Mouse (Mus musculus): ENCODE measurements around the gene Tagln.

The Tagln gene

GRCm38 (mm10) chr9:45952057-45952456 is 16.2 kb upstream of the Tagln start:
- in situ Hi-C loops (cut with MboI; ENCODE audit: low pct_unique_long_range_greater_than_20kb in 1 of 2, low sequenced_read_pairs in 2 of 2, unreplicated experiment in 1 of 2), result no loop called here

- in situ Hi-C loops (cut with MboI; ENCODE audit: low pct_unique_long_range_greater_than_20kb in 1 of 2, low sequenced_read_pairs in 2 of 2, unreplicated experiment in 1 of 2), result no loop called here
Observed at GRCm38 (mm10) chr9:45946872-45947183, 11.0 kb upstream of the Tagln start.

- in situ Hi-C loops (cut with MboI; ENCODE audit: low pct_unique_long_range_greater_than_20kb in 1 of 2, low sequenced_read_pairs in 2 of 2, unreplicated experiment in 1 of 2), result no loop called here
Observed at GRCm38 (mm10) chr9:45946182-45946871, 10.5 kb upstream of the Tagln start.

- in situ Hi-C loops (cut with MboI; ENCODE audit: low pct_unique_long_range_greater_than_20kb in 1 of 2, low sequenced_read_pairs in 2 of 2, unreplicated experiment in 1 of 2), result no loop called here
Observed at GRCm38 (mm10) chr9:45945721-45946120, 9.9 kb upstream of the Tagln start.

GRCm38 (mm10) chr9:45944506-45945400 is 8.9 kb upstream of the Tagln start:
- in situ Hi-C loops (cut with MboI; ENCODE audit: low pct_unique_long_range_greater_than_20kb in 1 of 2, low sequenced_read_pairs in 2 of 2, unreplicated experiment in 1 of 2), result no loop called here

- in situ Hi-C loops (cut with MboI; ENCODE audit: low pct_unique_long_range_greater_than_20kb in 1 of 2, low sequenced_read_pairs in 2 of 2, unreplicated experiment in 1 of 2), result no loop called here
Observed at GRCm38 (mm10) chr9:45943628-45944505, 8.0 kb upstream of the Tagln start.

- in situ Hi-C loops (cut with MboI; ENCODE audit: low pct_unique_long_range_greater_than_20kb in 1 of 2, low sequenced_read_pairs in 2 of 2, unreplicated experiment in 1 of 2), result no loop called here
Observed at GRCm38 (mm10) chr9:45942916-45943315, 7.1 kb upstream of the Tagln start.

GRCm38 (mm10) chr9:45942464-45942863 is 6.6 kb upstream of the Tagln start:
- in situ Hi-C loops (cut with MboI; ENCODE audit: low pct_unique_long_range_greater_than_20kb in 1 of 2, low sequenced_read_pairs in 2 of 2, unreplicated experiment in 1 of 2), result no loop called here

- in situ Hi-C loops (cut with MboI; ENCODE audit: low pct_unique_long_range_greater_than_20kb in 1 of 2, low sequenced_read_pairs in 2 of 2, unreplicated experiment in 1 of 2), result no loop called here
Observed at GRCm38 (mm10) chr9:45941329-45941888, 5.6 kb upstream of the Tagln start.

GRCm38 (mm10) chr9:45939794-45940193 is 3.9 kb upstream of the Tagln start:
- in situ Hi-C loops (cut with MboI; ENCODE audit: low pct_unique_long_range_greater_than_20kb in 1 of 2, low sequenced_read_pairs in 2 of 2, unreplicated experiment in 1 of 2), result no loop called here

GRCm38 (mm10) chr9:45938952-45939637 is 3.2 kb upstream of the Tagln start:
- in situ Hi-C loops (cut with MboI; ENCODE audit: low pct_unique_long_range_greater_than_20kb in 1 of 2, low sequenced_read_pairs in 2 of 2, unreplicated experiment in 1 of 2), result no loop called here

- in situ Hi-C loops (cut with MboI; ENCODE audit: low pct_unique_long_range_greater_than_20kb in 1 of 2, low sequenced_read_pairs in 2 of 2, unreplicated experiment in 1 of 2), result no loop called here
Observed at GRCm38 (mm10) chr9:45938088-45938487, 2.2 kb upstream of the Tagln start.

GRCm38 (mm10) chr9:45936883-45937282 is 1.0 kb upstream of the Tagln start:
- in situ Hi-C loops (cut with MboI; ENCODE audit: low pct_unique_long_range_greater_than_20kb in 1 of 2, low sequenced_read_pairs in 2 of 2, unreplicated experiment in 1 of 2), result no loop called here

GRCm38 (mm10) chr9:45932571-45933415 is 3.1 kb downstream of the Tagln start:
- in situ Hi-C loops (cut with MboI; ENCODE audit: low pct_unique_long_range_greater_than_20kb in 1 of 2, low sequenced_read_pairs in 2 of 2, unreplicated experiment in 1 of 2), result no loop called here

- in situ Hi-C loops (cut with MboI; ENCODE audit: low pct_unique_long_range_greater_than_20kb in 1 of 2, low sequenced_read_pairs in 2 of 2, unreplicated experiment in 1 of 2), result no loop called here
Observed at GRCm38 (mm10) chr9:45931958-45932357, 3.9 kb downstream of the Tagln start.

- in situ Hi-C loops (cut with MboI; ENCODE audit: low pct_unique_long_range_greater_than_20kb in 1 of 2, low sequenced_read_pairs in 2 of 2, unreplicated experiment in 1 of 2), result no loop called here
Observed at GRCm38 (mm10) chr9:45929285-45929684, 6.6 kb downstream of the Tagln start.

- in situ Hi-C loops (cut with MboI; ENCODE audit: low pct_unique_long_range_greater_than_20kb in 1 of 2, low sequenced_read_pairs in 2 of 2, unreplicated experiment in 1 of 2), result no loop called here
Observed at GRCm38 (mm10) chr9:45919895-45920294, 16.0 kb downstream of the Tagln start.
